Mouse (Mus musculus) WW6 (cell line): ENCODE measurements around the gene Map7d2.

Experiments used
- DNase-seq: peaks from one replicate; pipeline ENCODE4 v3.0.0-alpha.2; 2013; ENCODE audit warnings: low read depth, low spot score

Gene Map7d2

DNA sequence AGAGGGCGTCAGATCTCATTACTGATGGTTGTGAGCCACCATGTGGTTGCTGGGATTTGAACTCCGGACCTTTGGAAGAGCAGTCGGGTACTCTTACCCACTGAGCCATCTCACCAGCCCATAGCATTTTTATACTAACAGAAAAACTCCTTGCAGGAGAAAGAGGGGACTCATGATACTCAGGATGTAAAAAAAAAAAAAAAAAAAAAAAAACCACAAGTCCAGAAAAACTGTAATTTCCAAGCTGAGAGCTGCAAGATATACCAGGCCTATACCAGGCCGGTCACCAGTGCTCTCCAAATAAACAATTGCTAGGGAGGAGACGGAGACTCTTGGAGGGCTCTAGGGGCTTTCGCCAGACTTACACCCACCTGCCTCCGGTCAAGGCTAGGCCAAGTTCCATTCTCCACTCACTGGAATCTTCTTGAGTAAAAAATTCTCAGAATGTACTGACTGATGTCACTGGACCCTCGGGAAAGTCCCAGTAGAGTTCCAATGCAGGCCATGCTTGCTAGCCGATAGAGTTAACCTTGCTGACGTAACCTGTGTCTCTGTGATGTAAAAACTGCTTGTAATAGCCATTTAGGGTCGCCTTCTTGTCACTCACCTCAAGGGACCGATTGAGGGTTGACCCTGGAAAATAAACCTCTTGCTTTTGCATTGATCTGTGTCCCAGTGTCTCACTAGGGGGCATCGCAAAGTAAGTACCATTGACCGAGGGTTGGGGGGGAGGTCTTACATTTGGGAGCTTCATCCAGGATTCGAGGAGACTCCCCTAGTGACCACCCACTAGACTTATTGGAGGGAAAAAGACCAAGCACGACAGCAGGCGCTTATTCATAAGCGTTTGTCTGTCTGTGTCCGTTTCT lies 95.7 kb downstream of the Map7d2 start:
- no peak for DNase-seq

DNA sequence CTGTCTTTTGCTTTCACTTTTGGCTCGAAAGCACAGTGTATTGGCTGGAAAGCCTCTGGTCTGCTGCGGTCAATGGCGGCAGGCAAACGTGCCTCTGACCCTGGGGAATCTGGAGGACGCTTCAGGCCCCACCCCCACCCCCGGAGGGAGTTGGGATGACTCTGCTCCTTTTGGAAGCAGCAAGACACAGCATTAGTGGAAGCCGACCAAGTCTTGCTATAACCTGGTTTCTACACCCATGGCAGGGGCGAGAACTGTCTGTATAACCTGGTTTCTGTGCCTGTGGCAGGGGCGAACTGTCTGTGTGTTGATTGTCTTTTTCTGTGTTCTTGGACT lies 96.3 kb downstream of the Map7d2 start:
- no peak for DNase-seq

DNA sequence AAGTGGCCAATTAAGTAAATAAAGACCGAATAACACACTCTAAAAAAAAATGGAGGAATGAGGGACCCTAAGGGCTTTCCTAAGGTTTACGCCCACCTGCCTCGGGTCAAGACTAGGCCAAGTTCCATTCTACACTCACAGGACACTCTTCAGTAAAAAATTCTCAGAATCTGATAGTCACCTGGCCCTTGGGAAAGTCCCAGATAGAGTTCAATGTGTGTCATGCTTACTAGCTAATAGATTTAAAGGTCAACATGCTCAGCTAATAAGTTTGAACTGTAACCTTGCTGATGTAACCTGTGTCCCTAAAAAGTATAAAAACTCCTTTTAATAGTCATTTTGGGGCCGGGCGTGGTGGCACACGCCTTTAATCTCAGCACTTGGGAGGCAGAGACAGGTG lies 101.2 kb downstream of the Map7d2 start:
- DNase-seq, result no peak

DNA sequence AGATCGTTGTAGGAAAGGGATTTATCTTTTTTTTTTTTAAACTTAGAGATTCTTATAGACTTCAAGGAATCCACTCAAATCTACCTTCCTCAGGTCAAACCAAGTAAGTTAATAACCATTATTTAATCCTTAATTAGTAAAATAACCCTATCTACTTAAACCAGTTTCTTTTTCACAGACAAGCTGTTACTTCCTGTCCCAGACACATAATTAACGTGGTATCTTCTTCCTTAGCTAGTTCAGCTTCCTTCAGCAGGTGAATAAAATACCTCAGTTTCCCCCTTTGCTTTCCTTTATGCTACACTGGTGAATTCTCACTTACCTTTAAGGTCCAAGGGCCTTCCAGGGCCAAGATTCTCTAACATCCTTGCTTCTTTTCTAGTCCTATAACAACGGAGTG lies 107.4 kb downstream of the Map7d2 start:
- no peak for DNase-seq

DNA sequence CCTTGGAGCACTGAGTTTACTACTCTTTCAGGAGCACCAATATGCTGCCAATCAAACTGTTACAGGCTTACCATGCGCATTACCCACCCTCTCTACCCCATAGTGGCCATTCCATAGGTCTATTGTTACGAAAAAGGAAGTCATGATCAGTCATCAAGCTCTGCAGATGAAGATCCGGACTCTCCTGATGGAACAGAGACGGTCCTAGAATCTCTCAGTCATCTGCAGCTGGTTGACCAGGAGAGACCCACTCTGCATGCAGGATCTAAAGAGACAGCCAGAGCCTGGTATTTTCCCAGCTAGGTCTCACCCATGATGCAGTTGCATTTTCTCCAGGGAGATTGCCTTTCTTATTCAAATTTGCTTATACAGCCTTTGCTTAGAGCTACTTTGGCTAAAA lies 108.3 kb downstream of the Map7d2 start:
- no peak for DNase-seq

DNA sequence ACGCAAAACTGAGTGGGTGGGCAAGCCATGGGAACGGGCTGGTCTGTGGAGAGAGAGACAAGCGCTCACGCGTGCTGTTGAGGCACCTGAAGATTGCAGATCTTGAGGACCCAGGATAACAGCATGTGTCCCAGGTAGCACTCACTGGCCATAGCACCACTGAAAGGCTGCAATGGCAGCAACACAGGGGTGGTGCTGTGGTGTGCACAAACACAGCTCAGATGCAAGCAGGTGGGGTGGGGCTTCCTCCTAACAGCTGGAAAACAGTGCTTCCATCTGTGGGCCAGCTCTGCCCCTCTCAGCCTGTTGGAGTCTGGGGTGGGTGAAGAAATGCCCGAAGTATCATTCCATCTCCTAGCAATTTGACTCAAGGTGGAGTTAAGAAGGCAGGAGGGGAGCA lies 112.0 kb downstream of the Map7d2 start, which contains the start of gene Bclaf3:
Bclaf3 (plus strand) TSS at position 301 of the 400 bp plus-strand sequence.
- no peak for DNase-seq

DNA sequence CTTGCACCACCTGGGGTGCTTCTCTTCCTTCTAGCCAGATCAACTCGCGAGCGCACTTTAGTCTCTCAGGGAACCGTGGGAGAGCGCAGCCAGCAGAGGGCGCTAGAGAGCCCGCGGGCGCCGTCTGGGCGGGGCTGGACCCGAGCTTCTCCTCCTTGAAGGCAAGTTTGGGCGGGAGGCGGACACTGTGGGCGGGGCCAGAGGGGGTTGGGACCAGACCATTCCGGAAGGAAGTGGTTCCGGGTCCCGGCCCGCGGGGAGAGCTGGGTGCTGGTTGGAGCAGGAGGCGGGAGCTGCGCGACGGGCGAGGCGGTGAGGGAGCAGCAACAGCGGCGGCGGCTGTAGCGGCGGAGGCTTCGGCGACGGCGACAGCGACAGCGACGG lies 118.0 kb downstream of the Map7d2 start:
- DNase-seq, result peak; percentile 87

DNA sequence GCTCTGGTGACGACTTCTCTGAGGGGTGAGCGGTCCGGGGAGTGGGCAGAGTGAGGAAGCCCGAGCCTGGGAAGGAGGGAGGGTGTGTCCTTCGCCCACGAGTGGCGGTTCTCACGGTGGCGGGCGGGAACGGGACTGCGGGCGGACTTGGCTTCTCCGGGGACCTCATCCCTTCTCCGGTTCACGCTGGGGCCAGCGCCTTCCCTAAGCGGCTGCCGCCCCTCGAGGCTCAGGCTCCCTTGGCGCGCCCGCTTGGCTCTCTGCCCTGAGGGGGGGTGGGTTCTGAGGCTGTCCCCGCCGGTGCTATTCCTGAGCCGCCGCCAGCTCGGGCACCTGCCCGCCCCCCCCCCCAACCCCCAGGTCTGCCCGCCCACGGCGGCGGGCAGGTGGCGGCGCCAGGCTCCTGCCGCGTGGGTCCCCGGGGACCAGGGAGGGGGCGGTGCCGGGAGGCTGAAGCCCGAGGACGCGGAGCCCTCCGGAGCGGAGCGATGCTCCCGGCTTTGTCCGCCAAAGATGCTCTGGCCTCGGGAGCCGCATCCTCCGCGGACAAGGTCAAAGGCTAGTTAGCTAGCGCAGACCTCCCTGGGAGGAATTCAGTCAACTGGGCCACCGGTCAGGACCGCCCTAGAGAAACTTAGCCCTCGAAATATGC lies 118.6 kb downstream of the Map7d2 start:
- DNase-seq, result no peak

DNA sequence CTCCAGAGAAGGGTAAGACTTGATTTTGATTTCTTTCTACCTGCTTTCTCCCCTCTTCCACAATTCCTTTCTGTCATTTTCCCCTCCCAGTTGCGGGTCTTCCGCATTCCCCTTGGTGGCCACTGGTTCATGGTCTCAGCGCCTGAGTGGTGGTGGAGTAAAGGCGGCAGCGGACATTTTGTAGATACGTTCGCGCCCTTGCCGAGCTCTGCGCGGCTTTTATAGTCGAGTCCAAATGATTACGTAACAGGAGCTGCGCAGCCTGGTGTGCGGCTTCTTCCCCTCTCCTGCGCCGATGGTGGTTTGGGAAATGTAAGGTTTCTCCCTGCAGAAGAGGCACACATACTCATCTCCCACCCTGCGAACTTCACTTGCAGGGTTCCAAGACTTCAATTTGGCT lies 127.6 kb downstream of the Map7d2 start:
- no peak for DNase-seq

DNA sequence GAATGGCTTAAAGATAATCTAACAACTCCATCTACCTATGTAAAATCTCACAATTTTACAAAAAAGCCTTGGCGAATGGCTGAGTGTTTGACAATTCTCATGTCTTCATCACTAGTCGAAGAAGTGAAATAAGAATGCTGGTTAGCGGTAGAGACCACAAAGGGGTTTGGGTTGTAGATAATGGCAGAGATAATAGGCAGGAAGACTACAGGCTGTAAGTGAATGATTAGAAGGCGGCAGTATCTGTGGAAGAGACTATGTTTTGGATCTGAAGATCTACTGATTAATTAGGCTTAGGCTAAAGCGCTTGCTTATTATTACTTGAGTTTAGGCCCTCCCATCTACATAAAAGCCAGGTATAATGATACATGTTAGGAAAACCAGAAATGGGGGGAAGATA lies 132.7 kb downstream of the Map7d2 start:
- DNase-seq, result no peak
